Mouse (Mus musculus) lung, postnatal 4 days (tissue): ENCODE measurements around the gene Zswim4.

Source experiments
- DNase-seq, 2 experiments: peaks; one replicate each; pipeline ENCODE4 v3.0.0; 2021

The Zswim4 gene

GRCm38 (mm10) chr8:84236998-84237473 is at the start of gene Zswim4:
TSS of gene Zswim4 (minus strand) at chr8:84237055.
- peak; percentile 99 for DNase-seq

GRCm38 (mm10) chr8:84285665-84286064 is 48.8 kb upstream of the Zswim4 start:
- DNase-seq: peak; percentile 57 to 66

GRCm38 (mm10) chr8:84284608-84285063 is 47.8 kb upstream of the Zswim4 start:
- DNase-seq: peak; percentile 35 to 43

- no peak for DNase-seq
These were observed 43.9 kb upstream of the Zswim4 start for GRCm38 (mm10) chr8:84280777-84281176.

- no peak for DNase-seq
These were observed 39.6 kb upstream of the Zswim4 start for GRCm38 (mm10) chr8:84276447-84276846.

GRCm38 (mm10) chr8:84273968-84274367 is 37.1 kb upstream of the Zswim4 start:
- no peak for DNase-seq

- no peak for DNase-seq
These were observed 35.4 kb upstream of the Zswim4 start for GRCm38 (mm10) chr8:84272302-84272701.

GRCm38 (mm10) chr8:84269950-84270773 is 33.3 kb upstream of the Zswim4 start, which contains the start of gene Ccdc130:
TSS of gene Ccdc130 (minus strand) at chr8:84270380.
- peak; percentile 100 for DNase-seq

GRCm38 (mm10) chr8:84261098-84261497 is 24.2 kb upstream of the Zswim4 start:
- no peak for DNase-seq

- DNase-seq: peak; percentile 87 to 89
These were observed 20.2 kb upstream of the Zswim4 start, which contains the start of gene Mri1 for GRCm38 (mm10) chr8:84256822-84257610. TSS of gene Mri1 (minus strand) at chr8:84257326.

- no peak for DNase-seq
These were observed 19.6 kb upstream of the Zswim4 start for GRCm38 (mm10) chr8:84256458-84256821.

- no peak for DNase-seq
These were observed 19.0 kb upstream of the Zswim4 start for GRCm38 (mm10) chr8:84255858-84256257.

GRCm38 (mm10) chr8:84249257-84250170 is 12.7 kb upstream of the Zswim4 start, which contains the start of gene D8Ertd738e:
TSS of gene D8Ertd738e (minus strand) at chr8:84249719.
- peak; percentile 90 to 92 for DNase-seq

GRCm38 (mm10) chr8:84241821-84242220 is 5.0 kb upstream of the Zswim4 start:
- no peak for DNase-seq

GRCm38 (mm10) chr8:84241167-84241566 is 4.3 kb upstream of the Zswim4 start:
- no peak for DNase-seq

- no peak for DNase-seq
These were observed 831 bp upstream of the Zswim4 start for GRCm38 (mm10) chr8:84237542-84238229.

- DNase-seq: no peak
These were observed 351 bp downstream of the Zswim4 start for GRCm38 (mm10) chr8:84236410-84236997.

GRCm38 (mm10) chr8:84235746-84236409 is 977 bp downstream of the Zswim4 start:
- DNase-seq: no peak

GRCm38 (mm10) chr8:84233055-84233454 is 3.8 kb downstream of the Zswim4 start:
- DNase-seq: peak in 1 of 2 experiments; percentile 17

GRCm38 (mm10) chr8:84230735-84231134 is 6.1 kb downstream of the Zswim4 start:
- peak in 1 of 2 experiments; percentile 23 for DNase-seq
